Mouse (Mus musculus) stomach, postnatal 0 days (tissue): ENCODE measurements at regions not wholly inside any gene's neighbourhood (a gene's known extent, or its start where the extent isn't known, plus 50 kb on each side); places are given as distances from the start of the nearest gene placed in this dataset.

Source experiments
- ATAC-seq: fragments of 200-750 bp; cut with Nextera tagmentation; 2 replicates; pipeline ENCODE4 v1.8.0; 2017; ENCODE audit not compliant: low FRiP score, low TSS enrichment
- DNase-seq: peaks from one replicate; pipeline ENCODE4 v3.0.0-alpha.2; 2016; ENCODE audit warnings: low spot score
- H3K27ac ChIP-seq: fragments of 300-500 bp; sonication (generic); replicated peaks from 2 replicates; pipeline ENCODE4 v1.5.1; 2014; ENCODE audit warnings: mild to moderate bottlenecking, control low read depth
- H3K27me3 ChIP-seq: fragments of 300-500 bp; sonication (generic); 2 replicates; pipeline ENCODE4 v1.6.1; 2014; ENCODE audit warnings: low read length; ENCODE audit not compliant: control insufficient read depth, insufficient read depth
- H3K36me3 ChIP-seq: fragments of 300-500 bp; sonication (generic); 2 replicates; pipeline ENCODE4 v1.6.1; 2014; ENCODE audit warnings: low read length, mixed read lengths; ENCODE audit not compliant: control insufficient read depth, insufficient read depth
- H3K4me1 ChIP-seq: fragments of 300-500 bp; sonication (generic); replicated peaks from 2 replicates; pipeline ENCODE4 v1.6.1; 2014; ENCODE audit warnings: antibody characterized with exemption; ENCODE audit not compliant: control insufficient read depth, insufficient read depth
- H3K4me2 ChIP-seq: fragments of 300-500 bp; sonication (generic); replicated peaks from 2 replicates; pipeline ENCODE4 v1.6.1; 2014; ENCODE audit warnings: low read depth, mild to moderate bottlenecking, control low read depth, moderate library complexity
- H3K4me3 ChIP-seq: fragments of 300-500 bp; sonication (generic); 2 replicates; pipeline ENCODE4 v1.5.1; 2014; ENCODE audit warnings: low read depth, low read length, control low read depth
- H3K9ac ChIP-seq: fragments of 300-500 bp; sonication (generic); 2 replicates; pipeline ENCODE4 v1.6.1; 2014; ENCODE audit warnings: mild to moderate bottlenecking, low read length, control low read depth, mixed read lengths
- H3K9me3 ChIP-seq: fragments of 300-500 bp; sonication (generic); 2 replicates; pipeline ENCODE4 v1.6.1; 2016; ENCODE audit warnings: low read length; ENCODE audit not compliant: control insufficient read depth
- CTCF ChIP-seq: IDR thresholded peaks from 2 replicates; pipeline ENCODE4 v1.5.1; 2016; ENCODE audit warnings: antibody characterized with exemption, low read depth, mild to moderate bottlenecking, moderate library complexity
- EP300 ChIP-seq: optimal IDR thresholded peaks from 2 replicates; pipeline ENCODE3; 2016; ENCODE audit warnings: antibody characterized with exemption
- WGBS: fragments of 180-500 bp; shearing (Covaris S2); extraction: QIAGEN DNeasy Blood & Tissue Kit; methylation state at CpG from one replicate; pipeline ENCODE4 v1.1.7; 2014; 5-methylcytosine and 5-hydroxymethylcytosine counted together

DNA sequence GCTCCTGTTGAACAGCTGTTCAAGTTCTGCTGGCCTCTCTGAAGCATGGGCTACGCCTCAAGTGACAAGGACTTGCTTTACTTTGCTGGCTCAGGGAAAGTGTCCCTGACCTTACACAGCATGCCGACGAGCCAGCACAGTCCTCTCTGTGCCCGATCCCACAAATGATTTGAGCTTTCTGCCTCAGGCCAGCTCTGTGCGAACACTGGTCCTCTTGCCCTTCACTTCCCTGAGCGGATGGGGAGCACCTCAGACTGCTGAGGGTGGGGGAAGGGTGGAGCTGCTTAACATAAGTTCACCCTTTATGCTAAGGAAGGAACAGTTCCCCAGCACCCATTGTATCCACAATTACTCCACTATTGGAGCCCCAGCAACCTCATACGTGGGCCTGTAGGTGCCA lies 223.7 kb upstream of the Mgmt start:
- DNase-seq: no peak
- Histone ChIP-seq H3K36me3 (no peaks in the 10 kb centered on the region), H3K4me1 (no peaks in the 10 kb centered on the region), H3K4me3 (no peak overlapping the region), H3K27ac (no peak overlapping the region), H3K9me3 (no peaks in the 10 kb centered on the region), H3K9ac (no peak overlapping the region), H3K27me3 (no peaks in the 10 kb centered on the region; the same call in 1 of the 2 replicates), H3K4me2 (no peak overlapping the region)
- no peak for TF ChIP-seq CTCF
- WGBS: 71% methylated on average over 7 of the region's 7 CpGs
- no peak for ATAC-seq

DNA sequence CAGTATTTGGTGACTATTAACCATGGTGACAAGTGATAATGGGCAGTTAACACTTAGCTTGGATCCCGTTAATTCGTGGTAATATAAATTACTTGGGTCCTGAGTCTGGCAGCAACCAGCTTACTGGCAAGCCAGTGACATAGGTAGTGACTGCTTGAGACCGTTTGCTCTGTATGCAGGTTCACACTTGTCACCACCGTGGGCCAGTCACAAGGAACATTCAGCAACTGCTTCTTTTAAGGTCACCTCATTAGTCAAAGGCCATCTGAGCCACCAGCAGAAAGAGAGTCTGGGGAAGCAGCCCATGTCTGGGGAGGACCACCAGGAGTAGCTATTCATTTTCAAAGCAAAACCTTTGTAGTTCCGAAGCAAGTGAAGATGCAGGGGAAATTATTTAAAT lies 220.3 kb upstream of the Mgmt start:
- TF ChIP-seq EP300: no peak
- no peak overlapping the region for H3K4me3 ChIP-seq
- H3K4me1 ChIP-seq: no peaks in the 10 kb centered on the region
- no peaks in the 10 kb centered on the region for H3K9me3 ChIP-seq
- ATAC-seq (no peak), DNase-seq (no peak)
- H3K9ac ChIP-seq: no peak overlapping the region
- WGBS: 56% methylated on average over 5 of the region's 5 CpGs
- H3K27me3 ChIP-seq: no peaks in the 10 kb centered on the region; the same call in 1 of the 2 replicates
- no peak overlapping the region for H3K27ac ChIP-seq
- no peak overlapping the region for H3K4me2 ChIP-seq
- no peaks in the 10 kb centered on the region for H3K36me3 ChIP-seq

- no peak for TF ChIP-seq EP300
- no peak for TF ChIP-seq CTCF
- Histone ChIP-seq H3K4me1 (no peaks in the 10 kb centered on the region), H3K27ac (no peak overlapping the region), H3K4me3 (no peak overlapping the region), H3K27me3 (no peaks in the 10 kb centered on the region), H3K9me3 (no peaks in the 10 kb centered on the region), H3K9ac (no peak overlapping the region), H3K36me3 (no peaks in the 10 kb centered on the region), H3K4me2 (no peak overlapping the region)
- WGBS: 50% methylated on average over 5 of the region's 5 CpGs
- no peak for DNase-seq
- no peak for ATAC-seq
Observed at GRCm38 (mm10) chr7:136675041-136675440, 219.4 kb upstream of the Mgmt start.

GRCm38 (mm10) chr7:136676104-136676503 lies 218.3 kb upstream of the Mgmt start:
- no peak overlapping the region for H3K4me3 ChIP-seq
- H3K27ac ChIP-seq: no peak overlapping the region
- ATAC-seq (no peak), DNase-seq (no peak)
- no peaks in the 10 kb centered on the region for H3K9me3 ChIP-seq
- no peak overlapping the region for H3K9ac ChIP-seq
- no peaks in the 10 kb centered on the region for H3K27me3 ChIP-seq
- no peaks in the 10 kb centered on the region for H3K4me1 ChIP-seq
- 26% methylated on average over 6 of the region's 6 CpGs for WGBS
- H3K36me3 ChIP-seq: no peaks in the 10 kb centered on the region
- H3K4me2 ChIP-seq: no peak overlapping the region
- TF ChIP-seq CTCF (no peak), EP300 (no peak)

DNA sequence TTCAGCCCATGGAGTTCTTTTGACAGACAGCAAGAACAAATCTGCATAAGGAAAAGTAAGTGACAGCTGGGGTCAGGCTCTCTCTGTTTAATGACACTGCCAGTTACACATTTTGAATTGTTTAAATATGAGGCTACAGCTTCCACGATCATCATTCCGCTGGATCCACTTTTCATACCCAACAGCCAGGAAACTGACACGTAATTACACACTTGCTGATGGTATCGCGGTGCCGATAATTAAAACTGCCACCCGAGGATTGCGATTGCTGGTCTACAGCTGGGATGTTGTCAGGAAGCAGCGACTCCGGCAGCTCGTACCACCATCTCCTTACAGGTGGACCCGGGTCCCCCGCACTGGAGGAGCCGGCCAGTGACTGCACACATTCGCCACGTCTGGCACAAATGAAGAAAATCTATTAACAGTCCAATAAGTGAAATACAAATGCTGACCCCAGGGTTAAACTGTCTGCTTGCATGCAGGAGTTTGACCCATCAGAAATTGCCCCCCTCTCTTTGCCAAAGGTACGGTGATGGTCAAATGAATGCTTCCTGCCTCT lies 217.3 kb upstream of the Mgmt start:
- 69% methylated on average over 17 of the region's 17 CpGs for WGBS
- no peaks in the 10 kb centered on the region for H3K27me3 ChIP-seq
- no peak for DNase-seq

GRCm38 (mm10) chr7:136689579-136689978 lies 204.8 kb upstream of the Mgmt start:
- Histone ChIP-seq H3K4me2 (peak overlapping the region; percentile 23), H3K27ac (no peak overlapping the region), H3K9me3 (no peaks in the 10 kb centered on the region), H3K36me3 (no peaks in the 10 kb centered on the region), H3K4me3 (no peak overlapping the region), H3K9ac (no peak overlapping the region), H3K27me3 (no peaks in the 10 kb centered on the region), H3K4me1 (no peaks in the 10 kb centered on the region)
- TF ChIP-seq CTCF (no peak), EP300 (no peak)
- no peak for DNase-seq
- WGBS: 29% methylated on average over 6 of the region's 6 CpGs
- ATAC-seq: no peak

More for the DNA sequence above, 217.3 kb upstream of the Mgmt start:
- Histone ChIP-seq H3K4me1 (no peaks in the 10 kb centered on the region), H3K4me3 (no peak overlapping the region), H3K9me3 (no peaks in the 10 kb centered on the region), H3K4me2 (no peak overlapping the region), H3K27ac (no peak overlapping the region), H3K9ac (no peak overlapping the region), H3K36me3 (no peaks in the 10 kb centered on the region)
- no peak for ATAC-seq
- no peak for TF ChIP-seq EP300
- TF ChIP-seq CTCF: no peak
